Mouse (Mus musculus): ENCODE results near the gene Cadps2.

DNA sequence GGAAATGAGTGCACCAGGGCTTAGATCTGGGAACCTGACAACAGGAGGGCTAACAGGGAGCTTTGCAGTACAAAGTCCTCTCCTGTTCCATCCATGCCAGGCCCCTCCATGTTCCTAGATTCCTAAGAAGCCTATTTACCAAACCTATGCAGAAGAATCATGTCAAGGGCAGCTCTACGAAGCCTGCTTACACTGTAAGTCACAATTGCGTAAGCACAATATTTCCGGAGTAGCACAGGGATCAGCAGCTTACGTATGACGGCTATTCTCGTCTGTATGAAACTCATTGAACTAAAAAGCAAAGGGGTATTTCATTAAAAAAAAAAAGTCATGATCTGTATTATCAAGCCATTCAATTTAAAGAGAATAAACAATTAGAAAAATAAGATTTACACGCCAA lies 462.9 kb downstream of the Cadps2 start:
- TF ChIP-seq CTCF (IDR thresholded peaks at IDR 0.05; ENCODE audit: low read depth, low read length): no peak
- TF ChIP-seq TAL1 (conservative IDR thresholded peaks at IDR 0.05; ENCODE audit: low read depth, low read length): no peak
- no peak for TF ChIP-seq POLR2AphosphoS5 (IDR thresholded peaks at IDR 0.05; ENCODE audit: insufficient replicate concordance, low read depth, low read length)
